Mouse (Mus musculus) stomach, postnatal 0 days (tissue): ENCODE data around the gene Tcerg1l.

Experiments used
- CTCF ChIP-seq: IDR thresholded peaks from 2 replicates; pipeline ENCODE4 v1.5.1; 2016; ENCODE audit warnings: antibody characterized with exemption, low read depth, mild to moderate bottlenecking, moderate library complexity
- EP300 ChIP-seq: optimal IDR thresholded peaks from 2 replicates; pipeline ENCODE3; 2016; ENCODE audit warnings: antibody characterized with exemption

GRCm38 (mm10) chr7:138217556-138218098, 179.9 kb downstream of the Tcerg1l start:
- no peak for TF ChIP-seq CTCF
- no peak for TF ChIP-seq EP300
